Mouse (Mus musculus): Measurements from ENCODE around the gene Rnf169.
"Not testable (repeated sequence)": the region's sequence is repeated elsewhere in the genome, so short reads cannot be mapped to it uniquely, and the experiment has no call there.

DNA sequence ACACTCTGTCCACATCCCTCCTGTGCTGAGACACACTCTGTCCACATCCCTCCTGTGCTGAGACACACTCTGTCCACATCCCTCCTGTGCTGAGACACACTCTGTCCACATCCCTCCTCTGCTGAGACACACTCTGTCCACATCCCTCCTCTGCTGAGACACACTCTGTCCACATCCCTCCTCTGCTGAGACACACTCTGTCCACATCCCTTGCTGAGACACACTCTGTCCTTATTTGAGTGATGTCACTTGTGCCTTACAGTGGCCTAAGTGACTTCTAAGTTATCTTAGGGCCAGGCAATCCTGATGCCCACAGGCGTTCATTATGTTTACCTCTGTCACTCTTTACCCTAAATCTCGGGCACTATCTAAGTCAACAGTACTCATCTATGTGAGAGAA, 19.7 kb downstream of the Rnf169 start:
- TF ChIP-seq CTCF, EP300 (IDR thresholded peaks at IDR 0.05; ENCODE audit: low read depth): not testable (repeated sequence)
